Mouse (Mus musculus): ENCODE results near the gene Elavl4.

Elavl4 gene

DNA sequence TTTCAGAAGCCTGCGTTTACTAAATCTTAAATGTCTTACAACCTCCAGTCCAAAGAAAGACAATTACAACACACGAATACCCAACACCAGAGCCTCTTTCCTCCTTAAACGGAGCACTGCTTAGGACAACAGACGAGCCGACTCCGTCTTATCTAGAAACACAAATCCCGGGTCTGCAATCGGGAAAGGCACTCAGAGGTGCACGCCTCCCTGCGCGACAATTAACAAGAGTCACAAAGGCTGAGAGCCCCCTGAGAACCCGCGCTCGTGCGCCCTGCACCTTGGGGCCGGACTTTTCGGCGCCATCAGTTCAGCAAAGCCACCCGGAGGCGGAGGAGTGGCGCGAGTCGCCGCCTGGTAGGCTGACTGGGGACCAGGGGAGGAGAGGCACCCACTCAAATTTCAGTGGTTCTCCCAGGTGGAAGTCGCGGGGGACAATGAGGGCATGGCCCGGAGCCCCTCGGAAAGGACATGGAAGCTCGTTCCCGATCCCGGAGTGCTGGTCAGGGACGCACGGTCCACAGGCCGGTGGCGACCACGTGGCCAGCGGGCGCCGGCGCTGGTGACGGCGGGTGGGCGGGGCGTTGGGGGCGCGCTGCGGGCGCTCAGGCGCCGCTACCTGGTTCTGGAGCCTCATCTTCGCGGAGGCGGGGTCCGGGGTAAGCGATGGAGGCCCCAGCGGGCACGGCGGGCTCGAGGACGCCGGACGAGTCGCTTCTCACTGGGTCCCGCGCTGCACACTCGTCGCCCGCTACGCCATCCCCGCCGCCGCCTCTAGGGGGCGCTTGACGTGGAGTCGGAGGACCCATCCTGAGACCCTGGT, at the start of gene Elavl4:
Gene Elavl4 (minus strand): TSS at position 732 of the 823 bp plus-strand sequence.
- DNase-seq (ENCODE audit: low spot score in 2 of 2) = peak; percentile 31 to 72

DNA sequence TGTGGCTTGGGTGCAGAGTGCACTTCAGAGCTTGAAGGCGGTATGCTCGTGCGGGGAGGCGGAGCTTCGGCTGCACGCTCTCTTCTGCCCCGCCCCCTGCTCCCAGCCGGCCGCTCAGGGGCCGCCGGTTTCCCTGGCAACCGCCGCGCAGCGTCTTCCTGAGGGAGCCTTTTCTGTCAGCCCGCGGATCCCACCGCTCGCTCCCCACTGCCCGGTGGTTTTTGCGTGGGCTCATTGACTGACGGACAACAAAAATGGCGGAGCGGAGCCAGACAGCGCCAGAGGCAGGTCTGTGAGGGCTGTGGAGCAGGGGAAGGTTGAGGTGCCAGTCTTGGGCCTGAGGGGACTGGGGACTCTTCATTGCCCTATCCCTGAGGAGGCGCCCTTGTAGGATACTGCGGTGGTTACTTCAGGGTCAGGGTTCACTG, 45.9 kb upstream of the Elavl4 start, which contains the start of gene Agbl4:
Gene Agbl4 (plus strand): TSS at position 44 of the 428 bp plus-strand sequence.
- DNase-seq (ENCODE audit: low spot score in 2 of 2) = peak; percentile 50 to 74

DNA sequence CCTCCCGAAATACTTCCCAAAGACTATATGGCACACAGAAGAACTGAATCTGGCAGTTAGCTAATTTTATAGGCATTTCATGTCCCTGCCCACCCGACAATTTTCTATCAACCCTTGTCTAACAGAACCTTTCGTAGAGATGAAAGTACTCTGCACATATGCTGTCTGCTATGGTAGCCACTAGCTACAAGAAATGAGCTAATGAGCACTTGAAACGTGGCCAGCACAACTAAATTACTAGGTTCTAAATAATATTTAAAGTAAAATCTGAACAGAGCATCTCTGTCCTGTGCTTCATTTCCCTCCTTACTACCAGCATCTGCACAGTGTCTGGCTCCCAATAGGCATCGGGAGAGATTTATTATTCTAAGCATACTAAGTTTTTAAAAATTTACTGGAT, 44.5 kb upstream of the Elavl4 start:
- no peak for DNase-seq (ENCODE audit: low spot score in 2 of 2)

DNA sequence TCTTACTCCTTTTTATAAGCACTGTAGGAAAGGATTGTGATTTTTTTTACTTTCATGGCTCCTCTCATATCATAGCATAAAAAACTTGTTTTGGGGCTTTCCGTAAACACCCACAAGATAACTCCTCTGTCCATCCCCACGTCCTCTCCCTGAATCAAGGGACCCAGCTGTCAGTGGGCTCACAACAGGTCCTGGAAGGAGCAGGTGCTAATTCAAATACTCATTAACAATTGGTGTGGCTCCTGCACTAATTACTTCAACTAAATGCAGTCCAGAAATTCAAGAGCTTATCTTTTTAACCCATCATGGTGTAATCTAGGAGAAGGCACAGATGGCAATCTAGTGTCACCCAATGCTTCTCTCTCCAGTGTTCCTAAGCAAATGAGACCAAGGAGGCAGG, 8.9 kb upstream of the Elavl4 start:
- no peak for DNase-seq (ENCODE audit: low spot score in 2 of 2)

DNA sequence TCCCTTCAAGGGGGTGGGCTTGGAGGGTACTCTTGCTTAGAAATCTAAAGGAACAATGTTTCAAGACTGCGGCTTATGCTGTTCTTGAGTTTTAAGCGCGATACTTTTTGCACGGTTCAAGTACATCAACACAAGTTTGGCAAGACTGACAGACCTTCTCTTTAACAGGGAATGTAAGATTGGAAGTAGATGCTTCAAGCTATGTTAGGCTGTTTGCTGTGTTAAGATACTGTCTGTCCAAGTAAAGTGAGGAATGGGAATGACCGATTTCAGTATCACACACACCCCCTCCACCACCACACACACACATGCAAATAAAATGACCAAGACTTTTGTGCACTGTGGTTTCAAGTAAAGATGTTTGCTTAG, 276 bp upstream of the Elavl4 start:
- DNase-seq (ENCODE audit: low spot score in 2 of 2) = no peak

DNA sequence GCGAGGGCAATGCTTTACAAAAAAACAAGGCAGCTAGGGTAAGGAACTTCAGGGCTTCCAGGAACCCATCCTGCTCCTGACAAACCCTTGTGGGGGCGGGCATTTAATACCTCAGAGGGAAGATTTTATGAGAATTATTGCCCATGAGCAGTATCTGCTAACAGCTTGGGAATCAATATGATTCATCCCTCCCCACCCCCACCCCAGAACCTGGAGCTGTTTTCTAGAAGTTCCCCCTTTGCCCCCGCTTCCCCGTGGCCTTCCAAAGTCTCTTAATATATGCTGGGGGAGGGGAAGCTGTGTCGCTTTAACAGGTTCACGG, 892 bp downstream of the Elavl4 start:
- peak in 1 of 2 experiments; percentile 6 for DNase-seq (ENCODE audit: low spot score in 2 of 2)

DNA sequence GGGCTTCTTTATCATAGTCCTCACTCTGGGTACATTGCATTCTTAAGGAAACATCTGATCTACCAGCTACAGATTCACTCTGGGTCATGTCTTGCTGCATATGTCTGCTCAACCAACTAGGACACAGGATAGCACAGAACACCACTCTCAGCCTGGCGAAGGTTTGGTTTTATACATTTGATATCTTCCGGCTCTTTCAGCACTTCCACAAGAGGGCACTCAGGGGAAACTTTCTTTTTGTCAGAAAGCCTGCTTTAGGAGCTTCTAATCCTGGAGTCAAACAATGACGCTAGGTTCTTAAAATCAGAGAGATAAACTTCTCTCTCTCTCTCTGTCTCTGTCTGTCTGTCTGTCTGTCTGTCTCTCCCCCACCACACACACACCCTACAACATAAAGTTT, 27.8 kb downstream of the Elavl4 start:
- no peak for DNase-seq (ENCODE audit: low spot score in 2 of 2)

DNA sequence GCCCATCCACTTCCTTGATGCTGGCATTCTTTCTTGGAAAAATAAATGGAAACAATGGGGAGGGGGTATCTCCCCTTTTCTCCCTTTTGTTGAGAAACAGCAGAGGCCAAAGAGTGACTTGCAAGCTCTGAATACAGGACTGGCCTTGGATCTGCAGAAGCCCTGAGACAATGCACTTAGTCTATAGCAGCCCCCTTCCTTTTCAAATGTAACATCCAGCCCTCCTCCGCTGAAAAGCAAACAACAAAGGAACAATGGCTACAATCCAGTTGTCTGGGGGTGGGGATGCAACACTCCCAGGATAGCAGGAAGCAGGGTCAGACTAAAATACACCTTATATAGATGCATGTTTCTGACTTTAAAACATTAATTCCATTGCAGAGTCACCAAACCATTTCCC, 39.6 kb downstream of the Elavl4 start:
- DNase-seq (ENCODE audit: low spot score in 2 of 2) = no peak

DNA sequence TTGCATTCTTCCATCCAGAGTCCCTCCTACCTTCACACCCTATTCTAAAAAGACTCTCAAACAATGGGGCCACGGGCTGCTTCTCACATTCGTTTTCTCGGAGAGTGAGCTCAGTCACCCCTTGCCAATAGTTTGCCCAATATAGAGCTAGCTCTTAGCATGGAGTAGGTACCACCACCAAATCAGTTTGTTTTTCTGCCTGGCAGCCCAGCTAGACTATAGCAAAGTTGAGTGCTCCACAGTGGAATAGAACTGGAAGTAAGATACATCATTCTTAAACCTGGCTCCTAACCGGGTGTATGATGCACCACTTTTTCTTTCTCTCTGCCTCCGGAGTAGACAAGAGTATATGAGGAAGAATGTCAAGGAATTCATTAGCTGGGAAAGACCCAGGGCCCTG, 44.7 kb downstream of the Elavl4 start:
- no peak for DNase-seq (ENCODE audit: low spot score in 2 of 2)

DNA sequence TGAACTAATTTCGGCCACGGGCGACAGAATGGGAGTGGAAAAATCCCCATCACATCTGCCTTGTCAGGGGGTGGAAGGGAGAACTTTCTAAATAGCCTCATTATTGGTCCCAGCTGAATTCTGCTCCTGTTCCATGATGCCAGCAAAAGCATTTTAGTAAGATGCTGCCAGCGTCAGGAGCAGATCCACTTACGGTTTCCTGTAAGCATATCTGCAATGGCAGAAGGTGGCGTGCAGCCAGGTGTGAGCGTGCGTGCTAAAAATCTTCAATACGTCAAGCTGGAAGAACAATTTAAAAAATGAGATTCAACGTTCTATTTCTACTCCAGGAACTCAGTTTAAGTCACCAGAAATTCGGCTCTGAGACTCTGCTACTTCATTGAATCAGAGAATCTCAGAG, 45.1 kb downstream of the Elavl4 start:
- no peak for DNase-seq (ENCODE audit: low spot score in 2 of 2)

DNA sequence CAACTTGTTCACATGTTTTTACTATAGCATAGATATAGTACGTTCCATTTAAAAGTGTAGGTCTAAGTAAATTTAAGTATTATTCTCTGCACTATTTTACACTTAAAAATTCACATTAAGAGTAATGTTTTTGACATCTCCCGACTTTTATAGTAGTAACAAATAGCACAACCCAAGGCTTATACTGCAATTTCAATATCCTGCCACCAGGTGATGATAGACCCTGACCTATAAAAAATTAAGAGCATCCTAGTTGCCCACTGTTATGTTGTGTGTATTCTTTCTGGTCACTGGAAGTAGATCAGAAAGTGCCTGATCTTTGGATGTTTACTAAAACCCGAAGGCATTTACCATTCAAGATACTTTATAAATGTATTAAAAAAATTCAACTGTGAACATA, 55.9 kb downstream of the Elavl4 start:
- DNase-seq (ENCODE audit: low spot score in 2 of 2) = no peak

DNA sequence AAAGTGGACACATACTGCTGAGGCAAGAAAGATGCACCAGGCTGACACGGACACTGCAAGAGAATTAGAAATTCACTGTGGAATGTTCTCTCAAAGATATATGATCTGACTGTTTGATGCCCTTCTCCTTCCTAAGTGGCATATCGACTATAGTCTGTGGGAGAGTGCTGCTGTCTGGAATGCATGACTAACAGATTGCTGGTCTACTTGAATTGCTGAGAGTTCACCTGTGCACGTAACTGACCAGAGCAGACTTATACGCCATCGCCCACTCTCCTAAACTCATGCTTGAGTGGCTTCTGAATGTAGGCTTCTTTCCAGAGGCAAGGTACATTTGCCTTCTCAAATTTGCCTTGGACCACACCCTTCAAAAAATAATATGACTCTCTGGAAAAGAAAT, 58.5 kb downstream of the Elavl4 start:
- DNase-seq (ENCODE audit: low spot score in 2 of 2) = no peak

DNA sequence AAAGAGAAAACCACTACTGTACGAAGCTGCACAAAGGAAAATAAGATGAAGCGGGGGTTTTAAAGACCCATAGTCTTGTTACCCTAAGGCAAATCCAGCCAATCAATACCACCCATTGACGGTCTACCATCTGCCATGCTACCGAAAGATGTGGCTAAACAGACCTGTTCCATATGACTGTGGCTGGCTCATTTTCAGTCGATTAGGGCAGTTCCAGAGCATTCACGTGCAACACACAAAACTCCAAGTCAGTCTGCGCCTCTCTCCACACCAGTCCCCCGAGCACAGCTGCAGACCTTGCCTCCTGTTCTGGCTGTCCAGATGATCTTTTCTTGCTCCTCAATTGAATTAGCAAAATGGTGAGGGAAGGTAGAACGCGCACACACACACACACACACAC, 59.2 kb downstream of the Elavl4 start:
- DNase-seq (ENCODE audit: low spot score in 2 of 2) = no peak

DNA sequence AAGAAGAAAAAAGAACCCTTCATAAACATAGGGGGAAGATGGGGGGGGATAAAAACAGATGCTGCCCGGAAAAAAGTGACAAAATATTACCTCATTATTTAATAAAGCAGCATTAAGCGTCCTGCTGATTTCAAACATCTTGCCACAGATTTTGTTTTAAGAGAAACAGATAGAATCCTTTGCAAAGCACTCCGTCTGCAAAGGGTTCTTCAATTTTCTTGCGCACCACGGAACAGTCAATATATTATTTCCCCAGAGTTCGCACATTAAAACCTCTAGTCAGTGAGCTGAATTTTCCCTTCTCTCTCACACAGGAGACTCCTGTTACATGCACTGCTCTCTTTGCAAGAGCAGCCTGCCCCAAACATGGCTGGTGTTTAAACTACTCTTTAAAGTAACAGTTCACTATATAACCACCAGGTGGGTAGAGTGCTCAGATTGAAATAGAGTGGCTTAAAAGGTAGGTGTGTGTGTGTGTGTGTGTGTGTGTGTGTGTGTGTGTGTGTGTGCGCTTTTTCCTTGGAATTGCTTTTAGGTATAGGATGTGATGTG, 61.1 kb downstream of the Elavl4 start:
- DNase-seq (ENCODE audit: low spot score in 2 of 2) = no peak

DNA sequence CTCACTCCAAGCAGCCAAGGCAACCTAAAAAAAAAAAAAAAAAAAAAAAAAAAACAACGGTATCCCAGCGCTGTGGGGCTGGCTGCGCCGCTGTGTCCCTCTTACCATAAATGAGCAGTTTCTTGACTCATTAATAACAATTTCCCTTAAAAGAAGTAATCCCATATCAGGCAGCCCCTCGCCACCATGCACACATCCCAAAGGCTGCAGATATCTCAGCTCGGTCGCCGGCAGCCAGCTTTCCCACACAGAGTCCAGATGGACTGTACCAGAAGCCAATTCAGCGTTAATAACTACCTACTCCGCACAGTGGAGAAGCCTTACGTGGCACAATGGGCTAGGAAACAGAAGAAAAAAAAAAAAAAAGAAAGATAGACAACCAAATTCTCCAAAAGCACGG, 61.7 kb downstream of the Elavl4 start:
- no peak for DNase-seq (ENCODE audit: low spot score in 2 of 2)

DNA sequence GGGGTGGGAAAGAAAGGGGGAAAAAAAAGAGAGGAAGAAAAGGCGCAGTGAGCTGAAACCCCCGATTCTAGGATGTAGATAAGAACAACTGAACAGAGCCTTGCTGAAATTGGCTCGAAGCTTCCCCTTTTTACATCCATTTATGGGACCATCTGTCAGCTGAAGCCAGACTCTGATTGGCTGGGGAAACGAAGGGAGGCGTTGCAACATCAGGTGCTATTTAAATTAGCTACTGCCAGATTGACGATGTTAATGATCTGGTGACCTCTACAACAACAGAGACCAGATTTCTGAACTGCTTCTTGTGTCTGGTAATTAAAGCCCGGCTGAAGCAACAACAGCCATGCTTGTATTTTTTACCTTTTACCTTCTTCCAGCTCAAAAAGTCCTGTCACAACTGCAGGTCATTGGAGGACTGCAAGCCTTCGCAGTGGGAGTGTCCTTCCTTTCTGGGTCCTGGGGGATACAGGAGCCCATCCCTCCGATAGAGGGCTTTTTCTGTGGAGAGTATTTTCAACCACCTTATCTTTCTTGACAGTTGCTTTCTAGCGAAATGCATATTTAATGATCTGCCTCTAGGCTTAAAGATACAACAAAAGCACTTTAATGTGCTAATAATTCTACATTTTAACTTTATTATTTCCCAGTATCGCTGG, 64.2 kb downstream of the Elavl4 start:
- DNase-seq (ENCODE audit: low spot score in 2 of 2) = peak; percentile 35 to 42

DNA sequence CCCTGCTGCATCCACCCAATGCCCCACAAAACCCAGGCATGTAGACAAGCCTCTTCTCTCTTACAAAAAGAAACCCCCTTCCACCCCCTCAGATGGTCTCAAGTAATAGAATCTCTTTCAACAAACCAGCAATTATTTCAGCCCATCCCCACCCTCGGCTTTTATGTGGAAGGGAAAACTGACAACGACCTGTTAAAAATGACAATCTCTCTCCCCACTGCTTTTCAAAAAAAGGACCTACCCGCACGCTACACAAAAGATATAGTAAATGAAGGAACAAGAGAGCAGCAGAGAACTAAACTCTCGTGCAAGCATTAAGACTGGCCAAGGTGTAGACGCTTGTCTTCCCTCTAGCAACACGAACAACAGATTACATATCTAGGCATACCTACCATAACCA, 64.9 kb downstream of the Elavl4 start:
- DNase-seq (ENCODE audit: low spot score in 2 of 2) = no peak

DNA sequence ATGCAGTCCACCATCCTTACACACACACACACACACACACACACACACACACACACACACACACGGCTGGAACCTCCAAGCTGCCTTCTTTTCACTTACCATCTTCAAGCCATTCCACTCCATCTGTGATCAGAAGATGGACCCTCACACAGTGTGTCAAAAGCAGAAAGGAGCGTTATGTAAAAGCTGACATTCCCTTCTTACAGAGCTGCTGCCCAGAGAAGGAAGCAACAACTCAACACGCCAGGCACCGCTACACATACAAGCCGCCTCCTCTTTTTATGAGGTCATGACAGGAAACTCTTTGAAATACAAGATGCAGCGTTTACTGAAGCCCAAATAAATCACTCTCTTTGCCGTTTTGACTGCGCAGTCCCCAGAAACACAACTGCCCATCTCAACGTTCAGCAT, 65.3 kb downstream of the Elavl4 start:
- DNase-seq (ENCODE audit: low spot score in 2 of 2) = peak; percentile 23 to 37

DNA sequence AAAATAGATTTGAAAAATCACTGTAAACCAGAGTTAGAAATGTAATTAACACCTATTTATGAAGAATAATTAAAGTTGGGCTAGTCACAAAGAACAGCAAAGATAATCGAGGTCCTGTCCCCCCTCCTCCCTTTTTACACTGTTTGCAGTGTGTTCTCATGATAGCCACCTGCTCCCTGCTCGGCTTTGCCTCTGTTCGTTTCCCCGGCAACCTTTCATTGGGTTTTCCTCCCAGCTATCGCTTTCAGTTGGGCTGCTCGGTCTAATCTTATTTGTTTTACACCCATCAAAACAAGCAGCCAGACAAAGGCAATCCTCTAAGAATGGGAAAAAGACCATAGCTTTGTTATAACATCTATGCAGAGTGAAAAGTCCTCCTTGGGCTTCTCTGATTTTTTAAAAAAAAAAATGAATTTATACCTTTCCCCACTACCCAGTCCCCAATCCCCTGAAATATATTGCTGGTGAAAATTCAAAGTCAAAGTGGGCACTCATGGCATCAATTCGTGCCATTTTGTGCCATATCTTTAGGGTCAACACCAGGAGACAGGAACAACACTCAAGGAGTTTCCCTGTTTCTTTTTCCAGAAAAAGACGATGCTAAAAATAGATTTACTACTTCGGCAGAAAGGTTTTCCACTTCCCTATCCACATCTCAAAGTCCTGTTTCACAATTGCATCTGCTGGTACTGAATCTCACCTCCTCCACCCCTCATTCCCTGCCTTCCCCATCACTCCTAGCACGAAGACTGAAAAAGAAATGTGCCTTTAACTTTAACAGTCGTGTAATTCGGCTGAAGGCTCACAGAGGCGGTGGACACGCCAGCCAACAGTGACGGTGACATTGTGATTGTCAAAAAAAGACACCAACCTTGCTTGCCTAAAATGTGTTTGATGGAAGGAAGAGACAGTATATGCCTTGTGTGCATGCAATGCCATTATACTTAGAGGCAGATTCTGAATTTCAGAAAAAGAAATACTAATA, 66.1 kb downstream of the Elavl4 start:
- DNase-seq (ENCODE audit: low spot score in 2 of 2) = peak; percentile 34 to 42

DNA sequence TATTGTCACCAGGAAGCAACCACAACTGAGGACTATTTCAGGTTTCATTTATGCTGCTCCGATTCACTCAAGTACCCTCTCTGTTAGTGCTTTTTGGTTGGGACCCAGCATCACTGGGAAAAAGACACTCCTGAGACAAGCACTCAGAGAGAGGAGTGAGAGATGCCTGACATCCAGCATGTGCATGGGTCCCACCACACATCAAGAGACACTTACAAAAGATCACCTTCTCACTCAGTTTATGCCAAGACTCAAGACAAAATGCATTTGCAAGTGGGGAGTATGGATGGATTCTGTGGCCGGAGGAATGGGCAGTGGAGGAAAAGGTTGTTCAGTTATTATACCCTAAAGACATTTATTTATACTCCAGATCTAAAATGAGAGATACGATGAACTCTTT, 67.3 kb downstream of the Elavl4 start:
- DNase-seq (ENCODE audit: low spot score in 2 of 2) = peak in 1 of 2 experiments; percentile 14

DNA sequence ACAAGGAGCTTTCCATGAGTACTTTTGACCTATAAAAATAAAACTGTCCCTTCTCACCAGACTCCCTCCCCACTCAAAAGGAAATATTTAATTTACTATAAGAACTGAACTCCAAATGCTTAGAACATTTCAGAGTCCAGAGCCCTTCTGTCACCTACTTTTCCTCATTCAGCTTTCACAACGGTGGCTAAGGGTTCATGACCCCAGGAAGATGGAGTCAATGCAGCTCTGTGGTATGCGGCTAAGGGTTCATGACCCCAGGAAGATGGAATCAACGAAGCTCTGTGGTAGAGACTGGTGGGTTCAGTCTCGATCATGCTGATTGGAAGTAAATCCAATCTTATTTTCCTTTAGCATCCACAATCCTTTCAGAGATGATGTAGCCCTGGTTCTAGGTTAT, 81.7 kb downstream of the Elavl4 start:
- DNase-seq (ENCODE audit: low spot score in 2 of 2) = no peak
